Mouse (Mus musculus) c-Kit-positive CD71-positive TER-119-negative erythroid progenitor cells, embryonic 14.5 days (primary cell): ENCODE measurements around the gene Alox5ap.

ENCODE experiments used
- DNase-seq: peaks from one replicate; pipeline ENCODE4 v3.0.0-alpha.2; 2013; ENCODE audit warnings: low read depth

The Alox5ap gene

GRCm38 (mm10) chr5:149259093-149259492 lies 5.5 kb upstream of the Alox5ap start:
- DNase-seq = no peak

GRCm38 (mm10) chr5:149261449-149261848 lies 3.1 kb upstream of the Alox5ap start:
- DNase-seq = no peak

DNA sequence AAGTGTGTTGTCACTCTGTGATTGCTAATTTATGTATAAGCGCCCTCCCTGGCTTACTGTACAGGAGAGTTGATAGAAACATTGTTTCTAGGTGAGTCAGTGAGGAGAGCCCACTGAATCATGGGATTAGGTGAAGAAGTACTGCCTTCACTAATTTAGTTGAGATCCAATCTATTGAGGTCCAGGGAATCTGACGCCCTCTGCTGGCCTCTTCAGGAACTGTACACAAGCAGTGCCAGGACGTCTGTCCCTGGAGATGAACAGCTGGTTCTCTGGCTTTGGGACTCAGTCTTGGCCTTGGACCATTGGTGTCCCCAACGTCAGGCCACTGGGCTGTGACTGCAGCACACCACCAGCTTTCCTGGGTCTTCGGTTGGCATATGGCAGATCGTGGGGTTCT lies 2.7 kb upstream of the Alox5ap start:
- no peak for DNase-seq

DNA sequence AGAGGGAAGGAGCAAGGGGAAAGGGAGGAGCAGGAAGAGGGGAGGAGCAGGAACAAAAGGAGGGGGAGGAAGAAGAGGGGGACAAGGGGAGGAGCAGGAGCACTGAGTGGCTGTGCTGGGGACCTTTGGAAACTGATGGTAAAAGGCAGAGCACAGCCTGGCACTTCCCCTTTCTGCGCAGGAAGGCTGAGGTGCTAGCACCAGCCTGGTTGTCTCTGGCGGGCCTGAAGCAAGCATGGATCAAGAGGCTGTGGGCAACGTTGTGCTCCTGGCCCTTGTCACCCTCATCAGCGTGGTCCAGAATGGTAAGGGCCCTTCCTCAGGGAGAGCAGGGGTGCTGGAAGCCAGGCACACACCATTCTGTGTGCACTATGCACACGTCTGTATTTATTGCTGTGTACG lies 312 bp downstream of the Alox5ap start:
- no peak for DNase-seq

GRCm38 (mm10) chr5:149266761-149267221 lies 2.2 kb downstream of the Alox5ap start:
- no peak for DNase-seq

DNA sequence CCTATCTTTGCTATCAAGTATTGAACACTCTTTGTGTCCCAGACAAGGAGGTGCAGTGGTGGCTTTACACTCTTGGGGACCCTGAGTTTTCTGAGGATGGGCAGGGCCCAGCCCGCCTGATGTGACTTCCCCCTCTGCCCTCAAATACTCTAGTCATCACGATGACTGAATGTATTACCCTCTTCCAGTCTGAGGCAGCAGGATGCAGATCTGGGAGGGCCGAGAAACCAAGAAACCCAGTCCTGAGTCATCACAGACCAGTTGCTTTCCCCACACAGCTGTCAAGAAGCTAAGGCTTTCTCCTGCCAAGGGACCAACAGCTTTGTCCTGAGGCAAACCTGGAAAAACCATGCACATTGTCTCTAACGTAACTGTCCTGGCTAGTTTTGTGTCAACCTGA lies 2.9 kb downstream of the Alox5ap start:
- no peak for DNase-seq

- no peak for DNase-seq
Observed at GRCm38 (mm10) chr5:149271291-149271690, 6.7 kb downstream of the Alox5ap start.

- no peak for DNase-seq
Observed at GRCm38 (mm10) chr5:149272535-149272934, 8.0 kb downstream of the Alox5ap start.

GRCm38 (mm10) chr5:149274390-149275104 lies 10.0 kb downstream of the Alox5ap start:
- peak; percentile 34 for DNase-seq

DNA sequence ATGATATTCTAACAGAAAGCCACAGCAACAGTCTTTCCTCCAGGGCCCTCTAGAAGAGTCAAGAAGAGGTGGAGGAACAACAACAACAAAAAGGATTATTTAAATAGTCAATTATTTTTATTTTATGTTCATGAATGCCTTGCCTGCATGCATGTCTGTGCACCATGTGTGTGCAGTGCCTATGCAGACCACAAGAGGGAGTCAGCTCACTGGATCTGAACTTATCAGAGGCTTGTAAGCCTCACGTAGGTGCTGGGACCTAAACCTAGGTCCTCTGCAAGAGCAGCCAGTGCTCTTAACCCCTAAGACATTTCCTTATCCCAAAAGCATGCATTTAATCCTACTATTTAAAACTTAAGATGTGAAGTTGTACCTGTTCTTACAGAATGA lies 10.5 kb downstream of the Alox5ap start:
- no peak for DNase-seq

- no peak for DNase-seq
Observed at GRCm38 (mm10) chr5:149277529-149277928, 13.0 kb downstream of the Alox5ap start.

DNA sequence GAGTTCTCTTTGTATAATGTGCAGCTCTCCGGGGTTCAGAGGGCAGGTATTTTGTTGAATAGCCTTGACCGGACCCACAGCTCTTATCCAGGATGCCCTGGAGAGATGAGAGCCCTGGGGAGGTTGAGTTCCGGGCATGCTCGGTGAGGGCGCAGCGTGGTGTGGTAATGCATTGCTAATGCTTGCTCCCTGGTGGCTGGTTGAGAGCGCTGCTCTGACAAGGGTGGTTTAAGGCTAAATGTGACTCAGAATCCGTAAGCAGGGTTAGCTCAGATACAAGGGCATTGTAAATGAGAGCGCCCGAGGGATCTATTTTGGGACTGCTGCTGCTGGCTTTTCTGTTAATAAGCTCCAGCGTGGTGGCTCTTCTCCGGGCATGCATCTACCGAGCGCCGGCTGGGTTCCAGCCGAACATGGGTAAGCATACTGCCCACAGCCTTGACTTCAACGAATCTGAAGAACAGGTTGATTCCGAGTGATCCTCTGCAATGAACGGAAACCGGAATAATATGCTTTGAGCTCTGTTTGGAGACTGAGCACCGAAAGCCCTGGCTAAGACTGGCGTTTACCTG lies 14.8 kb downstream of the Alox5ap start:
- no peak for DNase-seq

DNA sequence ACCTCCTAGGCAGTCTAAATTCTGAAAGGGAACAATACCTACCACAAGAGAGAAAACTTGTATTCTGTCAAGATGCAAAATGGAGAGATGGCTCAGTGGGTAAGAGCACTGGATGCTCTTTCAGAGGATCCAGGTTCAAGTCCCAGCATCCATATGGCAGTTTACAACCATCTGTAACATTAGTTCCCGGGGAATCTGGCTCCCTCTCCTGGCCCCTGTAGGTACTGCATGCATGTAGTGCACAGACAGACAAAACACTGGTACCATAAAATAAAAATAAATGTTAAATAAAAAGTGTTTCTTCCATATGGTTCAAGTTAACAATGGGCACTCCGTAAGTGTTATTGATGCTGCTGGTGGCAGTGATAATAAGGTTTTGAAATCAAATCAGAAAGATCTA lies 18.4 kb downstream of the Alox5ap start:
- DNase-seq = no peak

- DNase-seq = no peak
Observed at GRCm38 (mm10) chr5:149283821-149284220, 19.3 kb downstream of the Alox5ap start.

DNA sequence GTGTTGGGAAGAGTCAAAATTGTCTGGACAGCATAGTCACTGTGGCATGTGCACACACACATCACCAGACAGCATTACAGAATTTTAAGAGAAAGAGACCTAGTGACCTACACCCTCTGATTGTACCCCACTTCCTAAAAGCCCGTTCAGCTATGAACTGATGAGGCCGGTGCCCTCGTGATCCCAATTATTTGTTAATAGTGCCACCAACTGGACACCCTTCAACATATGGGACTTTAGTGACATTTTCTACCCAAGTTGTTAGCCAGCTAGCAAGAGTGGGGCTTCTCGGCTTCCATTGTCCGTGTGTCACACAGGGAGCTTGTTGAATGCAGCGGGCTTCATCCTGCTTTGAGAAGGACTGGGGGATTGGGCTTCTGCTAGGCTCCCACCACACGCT lies 21.5 kb downstream of the Alox5ap start:
- DNase-seq = no peak

DNA sequence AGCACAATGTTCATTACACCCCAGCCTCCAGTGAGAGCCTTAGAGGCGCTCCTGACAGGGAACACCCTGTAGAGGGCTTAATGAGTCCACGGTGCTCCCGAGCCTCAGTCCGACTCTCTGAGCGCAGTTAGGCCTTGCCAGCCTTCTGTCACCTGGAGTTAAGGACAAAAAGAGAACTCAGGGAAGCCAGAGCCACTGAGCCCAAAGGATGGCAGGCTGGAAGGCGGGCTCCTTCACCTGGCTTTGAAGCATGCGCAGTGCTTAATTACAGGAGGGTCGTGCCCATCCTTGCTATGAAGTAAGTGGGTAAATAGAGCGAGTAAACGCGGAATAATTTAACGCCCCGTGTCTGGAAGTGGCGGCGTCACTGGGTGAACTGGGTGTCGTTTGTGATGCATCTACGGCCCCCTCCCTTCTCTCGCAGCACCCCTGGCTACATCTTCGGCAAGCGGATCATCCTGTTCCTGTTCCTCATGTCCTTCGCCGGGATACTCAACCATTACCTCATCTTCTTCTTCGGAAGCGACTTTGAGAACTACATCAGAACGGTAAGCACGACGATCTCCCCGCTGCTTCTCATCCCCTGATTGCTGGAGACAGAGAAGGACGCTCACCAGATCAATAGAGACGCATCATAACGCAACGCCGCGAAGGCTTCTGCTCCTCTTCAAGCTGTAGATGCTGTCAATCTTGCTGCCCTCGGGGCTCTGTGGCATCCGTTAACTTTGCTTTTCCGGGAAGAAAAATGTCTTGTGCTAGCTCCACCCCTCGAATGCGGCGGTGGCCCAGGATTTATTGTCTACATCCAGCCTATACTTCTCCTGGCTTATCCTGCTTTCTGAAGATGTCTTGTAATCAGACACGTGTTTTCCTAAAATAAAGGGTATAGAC lies 22.8 kb downstream of the Alox5ap start:
- DNase-seq = no peak

DNA sequence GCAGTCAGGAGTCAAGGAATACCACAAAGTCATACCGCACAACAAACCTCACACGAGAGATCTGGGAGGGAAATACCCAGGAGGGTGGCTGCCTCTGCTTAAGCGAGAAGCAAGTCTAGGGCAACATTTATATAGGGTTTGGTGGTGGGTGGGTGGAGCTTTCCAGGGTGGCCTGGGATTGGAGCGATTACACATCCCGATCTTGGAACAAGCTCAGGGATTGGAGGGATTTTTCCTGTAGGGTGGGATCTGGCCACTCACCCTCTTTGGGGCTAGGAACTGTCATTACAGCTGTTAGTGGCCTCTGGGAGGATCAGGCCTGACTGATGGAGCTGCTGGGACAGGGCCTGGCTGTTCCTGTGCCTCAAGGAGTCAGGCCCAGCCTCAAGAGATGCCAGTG lies 26.7 kb downstream of the Alox5ap start:
- DNase-seq = no peak

- DNase-seq = no peak
Observed at GRCm38 (mm10) chr5:149293071-149293470, 28.5 kb downstream of the Alox5ap start.

DNA sequence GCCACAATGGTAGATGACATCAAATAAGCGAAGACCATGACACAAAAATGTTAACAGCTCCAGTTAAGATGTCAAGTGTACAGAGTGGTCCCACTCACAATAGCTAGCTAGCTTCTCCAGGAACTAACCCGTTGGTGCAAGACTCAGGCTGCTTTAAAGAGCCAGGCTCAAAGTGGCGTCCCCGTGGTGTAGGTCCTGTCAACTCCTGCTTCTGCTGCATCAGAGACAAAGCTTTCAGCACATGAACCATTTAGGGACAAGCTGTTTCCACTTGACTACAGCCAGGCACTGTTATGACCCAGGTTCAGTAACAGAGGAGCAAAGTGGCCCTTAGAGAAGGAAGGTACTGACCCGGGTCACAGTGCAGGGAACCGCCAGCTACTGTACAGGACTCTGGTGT lies 32.2 kb downstream of the Alox5ap start:
- DNase-seq = no peak

GRCm38 (mm10) chr5:149297464-149297863 lies 32.9 kb downstream of the Alox5ap start:
- DNase-seq = no peak

DNA sequence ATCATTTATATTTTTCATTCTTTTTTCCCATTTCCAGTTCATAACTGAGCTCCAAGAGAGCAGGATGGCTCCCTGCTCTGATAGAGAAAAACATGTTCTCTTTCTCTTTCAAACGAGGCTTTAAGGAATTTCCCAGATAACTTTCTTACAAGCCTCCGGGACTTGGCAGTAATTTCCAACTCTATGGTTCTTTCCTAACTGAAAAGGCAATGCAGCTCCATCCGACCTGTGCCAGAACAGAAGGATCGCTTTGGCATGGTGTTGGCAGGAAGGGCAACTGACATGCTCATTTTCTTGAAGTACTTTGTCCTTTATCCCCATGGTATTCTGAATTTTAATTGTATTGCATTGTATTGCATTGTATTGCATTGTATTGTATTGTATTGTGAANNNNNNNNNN lies 33.7 kb downstream of the Alox5ap start:
- no peak for DNase-seq

- DNase-seq = no peak
Observed at GRCm38 (mm10) chr5:149312884-149313652, 48.5 kb downstream of the Alox5ap start.
